Mouse (Mus musculus) MN1 (cell line): ENCODE data around the gene Nkx2-3.

Experiments
- DNase-seq: peaks from one replicate; pipeline ENCODE4 v3.0.0-alpha.2; 2016; ENCODE audit warnings: low spot score

Gene Nkx2-3

GRCm38 (mm10) chr19:43605666-43606551 lies 6.2 kb upstream of the Nkx2-3 start:
- DNase-seq = no peak

DNA sequence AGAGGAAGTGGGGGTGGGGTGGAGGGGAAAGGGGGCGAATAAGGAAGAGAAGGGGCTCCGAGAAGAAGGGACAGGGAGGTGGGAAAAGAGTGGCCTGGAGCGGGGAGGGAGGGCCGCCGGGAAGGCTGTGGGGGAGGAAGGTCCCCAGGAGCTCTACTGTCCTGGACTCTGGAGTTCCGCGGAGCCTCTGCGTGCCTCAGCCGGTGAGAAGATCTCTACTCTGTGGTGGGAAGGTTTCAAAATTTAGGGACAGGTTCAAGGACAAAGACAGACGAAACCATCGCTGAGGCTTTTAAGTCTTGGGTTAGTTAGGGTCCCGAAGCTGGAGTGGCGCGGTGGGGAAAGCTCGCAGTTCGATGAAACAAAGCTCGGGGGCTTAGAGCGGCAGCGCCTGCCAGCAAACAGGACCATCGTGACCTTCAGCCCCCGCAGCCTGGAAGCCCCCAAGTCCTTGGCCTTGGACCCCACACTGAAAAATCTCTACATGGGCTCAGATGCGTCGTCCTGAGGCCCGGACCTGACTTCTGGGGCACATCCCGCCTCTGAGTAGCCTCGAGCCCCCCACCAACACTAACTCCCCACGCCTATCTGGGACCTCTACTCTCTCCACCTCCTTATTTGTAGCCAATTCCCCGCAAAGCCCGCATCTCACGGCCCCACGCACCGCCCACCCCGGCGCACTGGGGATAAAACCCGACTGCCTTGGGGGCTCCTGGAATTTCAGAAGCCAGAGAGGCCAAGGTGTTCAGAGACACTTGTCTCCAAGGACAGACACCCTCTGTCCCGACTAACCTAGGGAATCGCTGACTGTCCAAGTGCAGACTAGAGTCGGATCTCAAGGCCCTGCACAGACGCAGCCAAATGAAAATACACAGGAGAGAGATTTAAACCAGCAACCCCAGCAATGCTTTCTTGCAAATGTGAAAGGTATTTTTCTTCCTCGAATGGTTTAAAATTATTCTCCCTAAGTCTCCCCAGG lies 5.3 kb upstream of the Nkx2-3 start:
- DNase-seq = no peak

DNA sequence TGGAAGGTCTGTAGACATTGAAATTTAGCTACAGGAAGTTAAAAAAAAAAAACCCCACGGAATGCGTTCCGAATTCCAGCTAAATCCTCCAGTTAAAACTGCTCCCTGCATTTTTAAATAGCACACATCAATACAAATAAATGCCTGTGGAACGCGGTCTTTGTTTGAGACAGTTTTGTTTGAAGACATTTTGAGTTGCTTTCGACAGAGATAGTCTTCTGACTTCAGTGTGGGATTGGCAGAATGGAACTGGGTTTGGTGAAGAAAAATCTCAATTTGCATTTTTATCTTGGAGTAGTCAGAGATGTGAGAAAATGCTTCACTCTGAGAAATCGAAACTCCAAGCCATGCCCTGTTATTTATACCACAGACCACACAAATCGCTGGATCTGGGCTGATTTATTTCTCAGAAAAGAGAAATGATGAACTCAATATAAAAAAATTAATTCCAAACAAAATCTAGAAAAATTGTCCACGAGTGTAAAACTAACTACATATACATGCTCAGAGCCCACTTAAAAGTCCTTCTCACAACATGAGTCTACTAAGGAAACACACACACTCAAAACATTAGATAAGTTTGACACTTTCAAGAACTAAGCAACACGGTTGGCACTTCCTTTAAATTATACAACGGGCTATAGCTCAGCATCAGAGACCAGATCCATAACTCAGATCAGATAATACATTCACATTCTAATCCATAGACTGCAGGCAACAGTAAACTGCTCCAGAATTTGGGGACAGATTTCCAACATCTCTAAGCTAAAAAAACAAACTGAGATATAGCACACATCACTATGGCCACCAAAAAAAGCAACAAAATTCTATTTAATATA lies 4.1 kb upstream of the Nkx2-3 start:
- DNase-seq = no peak

- no peak for DNase-seq
These were observed 3.2 kb upstream of the Nkx2-3 start for GRCm38 (mm10) chr19:43608711-43609457.

- no peak for DNase-seq
These were observed 2.4 kb upstream of the Nkx2-3 start for GRCm38 (mm10) chr19:43609458-43610330.

DNA sequence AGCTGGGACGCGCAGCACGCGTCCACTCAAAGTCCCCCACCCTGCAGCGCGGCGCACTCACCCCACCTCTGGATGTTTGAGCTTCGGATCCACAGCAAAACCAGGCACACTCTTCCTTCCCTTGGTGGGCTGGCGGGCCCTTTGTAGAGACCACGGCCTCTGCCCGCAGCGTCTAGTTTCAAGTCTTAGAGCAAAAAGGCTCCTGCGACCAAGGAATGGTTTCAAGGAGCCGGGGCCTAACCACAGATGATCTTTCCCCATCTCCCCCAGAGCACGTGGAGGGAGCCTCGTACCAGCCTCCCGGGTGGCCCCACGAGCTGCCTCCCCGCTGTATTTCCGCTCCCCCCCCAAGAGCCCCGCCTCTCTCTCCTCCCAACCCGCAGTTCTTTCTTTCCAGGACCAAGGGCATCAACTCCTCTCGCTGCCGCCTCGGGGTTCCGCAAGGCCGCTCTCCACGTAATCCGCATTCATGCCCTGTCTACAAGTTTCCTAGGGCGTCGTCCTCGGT lies 1.7 kb upstream of the Nkx2-3 start:
- no peak for DNase-seq

DNA sequence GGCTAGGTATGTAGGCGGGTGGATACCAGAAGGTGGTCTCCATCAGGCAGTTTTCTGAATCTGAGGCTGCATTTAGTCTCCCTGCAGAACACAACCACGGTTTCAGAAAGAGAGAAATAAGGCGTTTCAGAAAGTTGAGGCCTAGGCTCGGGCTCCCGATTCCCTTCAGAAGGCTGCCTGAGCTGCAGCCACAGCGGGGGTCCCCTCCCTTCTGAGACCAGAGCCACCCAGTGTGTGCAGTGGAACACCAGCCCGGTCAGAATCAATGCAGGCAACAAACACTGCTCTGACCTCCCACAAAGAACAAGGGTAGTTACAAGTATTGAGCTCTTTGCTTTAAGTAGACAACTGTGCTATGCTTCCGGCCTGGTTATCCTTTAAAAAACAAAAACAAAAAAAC lies 1.0 kb upstream of the Nkx2-3 start:
- no peak for DNase-seq

- DNase-seq = no peak
These were observed 564 bp upstream of the Nkx2-3 start for GRCm38 (mm10) chr19:43611561-43611960.

- no peak for DNase-seq
These were observed 411 bp downstream of the Nkx2-3 start for GRCm38 (mm10) chr19:43612501-43612971.

- no peak for DNase-seq
These were observed 1.4 kb downstream of the Nkx2-3 start for GRCm38 (mm10) chr19:43613293-43614130.

DNA sequence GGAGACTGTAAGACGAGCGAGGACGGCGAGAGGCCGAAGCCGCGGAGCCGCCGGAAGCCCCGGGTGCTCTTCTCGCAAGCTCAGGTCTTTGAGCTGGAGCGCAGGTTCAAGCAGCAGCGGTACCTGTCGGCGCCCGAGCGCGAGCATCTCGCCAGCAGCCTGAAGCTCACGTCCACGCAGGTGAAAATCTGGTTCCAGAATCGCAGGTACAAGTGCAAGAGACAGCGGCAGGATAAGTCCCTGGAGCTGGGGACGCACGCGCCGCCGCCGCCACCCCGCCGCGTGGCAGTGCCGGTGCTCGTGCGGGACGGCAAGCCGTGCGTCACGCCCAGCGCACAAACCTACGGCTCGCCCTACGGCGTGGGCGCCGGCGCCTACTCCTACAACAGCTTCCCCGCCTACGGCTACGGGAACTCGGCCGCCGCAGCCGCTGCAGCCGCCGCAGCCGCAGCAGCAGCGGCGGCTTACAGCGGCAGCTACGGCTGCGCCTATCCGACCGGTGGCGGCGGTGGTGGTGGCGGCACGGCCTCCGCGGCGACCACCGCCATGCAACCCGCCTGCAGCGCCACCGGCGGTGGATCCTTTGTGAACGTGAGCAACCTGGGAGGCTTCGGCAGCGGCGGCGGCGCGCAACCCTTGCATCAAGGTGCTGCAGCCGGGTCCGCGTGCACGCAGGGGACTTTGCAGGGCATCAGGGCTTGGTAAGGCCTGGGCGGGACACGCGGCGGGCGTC lies 2.4 kb downstream of the Nkx2-3 start:
- no peak for DNase-seq

DNA sequence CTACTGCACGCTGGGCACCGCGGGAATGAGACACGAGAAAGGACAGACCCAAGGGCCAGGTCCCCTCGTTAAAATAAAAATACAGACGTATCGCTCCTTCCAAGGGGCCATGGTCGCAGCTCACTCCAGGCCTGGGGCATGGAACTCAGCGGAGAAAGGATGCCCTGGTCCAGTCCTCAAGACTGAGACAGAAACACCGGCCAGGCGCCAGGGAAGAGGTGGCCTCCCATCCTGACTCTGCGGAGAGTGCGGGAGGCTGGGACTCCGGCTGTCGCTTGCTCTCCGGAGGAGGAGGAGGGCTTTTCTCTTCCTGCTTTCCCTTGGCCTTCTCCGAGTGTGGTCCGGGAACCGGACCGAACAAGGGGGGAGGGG lies 2.9 kb downstream of the Nkx2-3 start:
- DNase-seq = no peak

GRCm38 (mm10) chr19:43615571-43616414 lies 3.7 kb downstream of the Nkx2-3 start:
- DNase-seq = no peak

- DNase-seq = no peak
These were observed 4.3 kb downstream of the Nkx2-3 start for GRCm38 (mm10) chr19:43616415-43616861.

DNA sequence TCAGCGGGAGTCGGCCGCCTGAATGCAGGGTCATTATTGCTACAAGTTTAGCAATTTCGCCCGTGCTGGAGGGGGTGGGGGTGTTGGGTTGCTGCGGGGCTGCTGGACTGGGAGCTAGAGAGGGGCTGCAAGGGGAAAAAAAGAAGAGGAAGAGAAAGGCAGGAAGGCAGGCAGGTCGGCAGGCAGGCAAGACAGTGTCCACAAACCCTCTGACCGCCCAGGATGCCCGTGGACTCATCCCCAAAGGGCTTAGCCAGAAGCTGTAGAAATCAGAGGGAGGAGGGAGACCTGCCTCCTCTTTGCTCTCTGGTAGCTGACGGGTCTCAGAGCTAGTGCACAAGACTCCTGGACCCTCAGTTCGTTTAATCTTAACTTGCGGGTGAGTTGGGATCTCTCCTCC lies 4.8 kb downstream of the Nkx2-3 start:
- no peak for DNase-seq

- DNase-seq = no peak
These were observed 5.7 kb downstream of the Nkx2-3 start for GRCm38 (mm10) chr19:43617761-43618349.
